Mouse (Mus musculus) adrenal gland, postnatal 10 days (tissue): Measurements from ENCODE around the gene Ifnk. TPM values are rescaled to one million over a fixed set of nuclear protein-coding genes. Genes with fewer than 3 reads are reported as not detected.

ENCODE experiments used
- DNase-seq: peaks from one replicate; pipeline ENCODE4 v3.0.0; 2021; ENCODE audit warnings: mixed read lengths
- total RNA-seq, 2 experiments: library from RNA; stranded (reverse); gene quantifications; 2 replicates each; pipeline ENCODE4 v1.2.3; 2021

Ifnk gene
- total RNA-seq, 2 experiments from 2014 or later: not detected

DNA sequence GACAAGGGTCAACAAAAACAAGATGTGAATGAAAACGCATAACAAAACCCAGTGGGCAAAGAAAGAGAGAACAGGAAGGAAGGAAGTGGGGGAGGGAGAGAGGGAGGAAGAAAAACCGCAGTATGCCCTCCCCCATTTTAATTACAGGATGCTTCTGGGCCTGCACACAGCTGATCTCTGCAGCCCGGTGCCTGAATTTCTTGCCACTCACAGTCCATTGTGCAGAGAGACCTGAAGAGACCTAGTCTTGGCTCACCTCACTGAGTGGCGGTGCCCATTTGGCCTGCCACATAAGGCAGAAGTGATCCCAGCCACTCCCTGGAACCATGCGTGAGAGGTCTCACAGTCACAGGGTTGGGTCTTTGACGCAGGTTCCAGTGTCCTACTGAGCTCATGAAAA lies 13.8 kb upstream of the Ifnk start:
- DNase-seq: no peak

DNA sequence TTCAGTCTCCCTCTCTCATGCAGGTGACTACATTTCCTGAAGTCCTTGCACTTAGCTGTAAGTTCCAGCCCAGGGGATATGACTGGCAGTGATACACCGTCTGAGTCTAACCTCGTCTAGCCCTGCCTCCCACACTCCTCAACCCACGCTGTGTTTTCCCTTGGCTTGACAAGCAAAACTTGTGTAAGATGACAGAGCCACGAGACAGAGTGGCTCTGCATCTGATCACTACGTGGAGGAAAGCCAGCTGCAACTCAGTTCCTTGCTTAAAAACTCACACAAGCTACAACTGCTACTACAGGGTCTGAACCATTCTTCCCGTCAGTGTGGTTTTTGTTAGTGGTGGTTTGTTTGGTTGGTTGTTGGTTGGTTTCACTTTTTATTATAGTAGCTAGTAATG lies 11.5 kb upstream of the Ifnk start:
- DNase-seq: no peak

DNA sequence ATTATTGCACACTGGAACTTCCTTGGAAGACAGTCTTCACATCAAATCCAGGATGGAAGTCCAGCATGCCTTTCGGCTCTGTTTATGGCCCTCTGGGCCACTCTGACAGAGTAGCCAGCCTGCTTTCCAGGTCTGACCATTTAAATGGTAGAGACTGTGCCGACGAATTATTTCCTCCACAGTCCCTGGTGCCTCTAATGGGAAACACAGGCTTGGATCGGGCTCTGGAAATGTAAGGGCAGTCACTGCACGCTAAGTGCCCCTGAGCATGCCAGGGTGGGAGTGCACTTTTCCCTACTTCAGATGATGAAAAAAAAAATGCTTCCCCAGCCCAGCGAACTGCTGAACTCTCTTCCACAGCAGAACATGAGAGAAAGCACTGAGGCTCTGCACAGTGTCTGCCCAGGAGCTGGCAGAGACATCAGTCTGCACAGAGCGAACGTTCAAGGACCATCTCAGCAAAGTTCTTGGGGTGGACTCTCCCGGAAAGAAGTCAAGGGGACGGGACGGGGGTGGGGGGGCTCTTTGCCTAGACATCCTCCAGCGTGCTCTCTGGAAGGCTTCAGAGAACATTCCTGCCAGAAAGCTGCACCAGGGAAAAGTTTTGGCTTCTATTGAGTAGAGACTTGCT lies 8.3 kb upstream of the Ifnk start:
- peak; percentile 35 for DNase-seq

DNA sequence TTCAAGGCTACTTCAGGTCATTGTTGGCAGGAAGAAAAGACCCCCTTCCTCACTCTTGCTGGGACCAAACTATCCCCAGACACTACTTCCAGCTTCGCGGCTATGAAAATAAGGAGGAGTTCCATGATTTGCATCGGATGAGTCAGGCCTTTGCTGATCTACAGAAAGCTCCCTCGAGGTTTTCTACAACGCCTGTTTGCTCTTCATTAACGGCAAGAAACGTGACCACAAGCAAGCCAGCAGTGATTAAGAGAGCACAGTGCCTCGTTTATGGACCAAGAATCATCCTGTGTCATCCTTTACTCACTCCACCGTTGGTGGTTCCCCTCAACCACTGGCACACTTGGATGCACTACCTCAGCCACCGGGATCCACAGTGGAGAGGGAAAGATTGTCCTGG lies 6.1 kb upstream of the Ifnk start:
- DNase-seq: no peak

DNA sequence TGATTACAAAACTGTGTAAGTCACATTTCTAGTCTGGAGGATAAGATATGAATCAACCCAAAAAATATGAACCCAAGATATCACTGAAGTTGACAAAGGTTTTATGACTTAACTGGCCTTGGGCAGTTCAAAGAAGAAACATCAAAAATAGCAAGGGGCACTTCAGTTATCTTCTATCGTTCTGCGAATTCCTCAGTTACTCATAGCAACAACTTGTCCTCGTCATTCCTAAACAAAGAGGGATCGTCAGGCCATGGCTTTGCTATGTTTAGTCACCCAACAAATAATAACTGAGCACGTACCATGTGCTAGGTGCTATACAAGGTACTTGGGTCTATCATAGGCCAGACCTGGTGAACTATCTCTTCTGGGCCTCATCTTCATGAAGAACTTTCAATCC lies 5.3 kb upstream of the Ifnk start:
- no peak for DNase-seq

DNA sequence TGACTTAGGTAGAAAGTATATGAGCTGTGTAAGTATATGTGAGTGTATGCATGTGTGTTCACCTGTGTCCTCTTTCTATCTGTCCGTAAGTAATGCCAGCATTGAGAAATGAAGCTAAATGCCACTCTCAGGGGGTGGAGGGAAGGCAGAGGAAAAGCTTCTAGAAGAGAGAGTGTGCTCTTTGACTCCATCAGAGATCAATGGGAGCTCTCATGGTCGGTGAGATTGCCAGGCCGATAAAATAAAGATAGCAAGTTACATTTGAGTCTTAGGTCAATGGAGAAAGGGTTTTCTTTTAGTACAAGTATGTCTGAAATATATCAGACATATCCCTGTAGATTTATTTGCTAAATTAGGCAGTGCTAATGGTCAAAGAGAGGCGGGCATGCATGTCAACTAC lies 3.5 kb upstream of the Ifnk start:
- no peak for DNase-seq

DNA sequence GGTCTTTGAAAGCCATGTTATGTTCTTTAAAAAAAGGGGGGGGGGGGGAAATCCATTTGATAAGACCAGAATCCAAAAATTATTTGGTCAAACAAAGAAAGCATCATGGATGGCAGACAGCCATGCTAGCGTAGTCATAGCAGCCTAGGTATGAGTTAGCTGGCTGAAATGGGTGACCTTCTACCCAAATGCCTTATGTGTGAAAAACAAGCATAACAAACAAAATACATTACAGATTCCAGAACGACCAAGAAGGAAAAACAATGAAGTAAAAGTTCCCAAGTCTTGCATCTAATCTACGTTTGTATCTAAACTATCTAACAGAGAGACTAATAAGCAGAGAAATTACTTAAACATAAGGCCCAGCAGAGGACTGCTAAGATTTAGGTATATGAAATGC lies 1.1 kb upstream of the Ifnk start:
- no peak for DNase-seq

DNA sequence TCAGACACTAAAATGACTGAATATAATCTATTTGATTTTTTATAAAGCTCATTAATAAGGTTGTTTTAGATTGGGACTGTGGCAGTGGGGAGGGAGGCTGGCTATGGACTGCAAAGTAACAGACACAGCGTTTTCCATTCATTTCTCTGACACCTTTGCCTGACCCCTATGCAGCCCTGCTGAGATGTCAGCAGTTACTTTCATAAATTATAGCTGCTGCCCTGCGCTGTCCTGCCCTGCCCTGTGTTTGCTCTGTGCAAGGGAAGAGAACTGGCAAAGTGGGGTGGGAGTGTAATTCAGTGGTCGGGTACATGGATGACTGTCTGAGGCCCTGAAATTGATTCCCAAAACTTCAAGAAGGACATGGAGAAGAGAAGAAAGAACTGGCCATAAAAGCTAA lies 2.2 kb downstream of the Ifnk start:
- no peak for DNase-seq

DNA sequence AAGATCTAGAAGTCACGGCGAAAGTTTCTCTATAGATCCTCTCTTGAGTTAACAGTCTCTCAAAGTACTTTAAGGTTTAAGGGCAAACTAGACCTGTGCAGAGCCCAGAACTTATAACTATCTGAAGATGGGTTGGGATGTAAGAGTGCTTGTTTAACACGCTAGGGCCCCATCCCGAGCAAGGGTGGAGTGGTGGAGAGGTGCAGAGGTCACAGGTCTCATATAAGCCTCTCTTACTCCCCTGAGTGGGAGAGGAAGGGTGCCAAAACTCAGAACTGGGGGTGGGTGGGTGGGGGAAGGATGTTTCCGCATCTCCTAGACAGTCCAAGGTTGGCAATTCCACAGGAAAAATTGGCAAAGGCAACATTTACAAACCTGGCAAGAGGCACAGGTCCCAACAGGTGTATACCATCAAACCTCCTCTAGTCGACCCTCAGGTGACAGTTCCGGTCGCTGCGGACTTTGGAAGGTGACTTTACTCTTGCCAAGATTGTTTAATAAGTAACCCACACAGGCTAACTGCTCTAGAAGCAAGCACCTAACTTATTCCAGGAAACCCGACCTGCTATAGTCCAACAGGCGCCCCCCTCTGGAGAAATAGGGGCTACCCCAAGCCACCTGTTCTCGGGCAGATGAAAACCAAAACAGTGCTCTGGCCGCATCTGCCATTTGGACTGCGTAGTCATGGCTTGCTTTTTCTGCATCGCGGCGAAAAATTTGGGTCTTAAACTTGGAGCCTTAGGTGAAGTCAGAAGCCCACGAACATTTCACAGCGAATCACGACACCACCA lies 3.5 kb downstream of the Ifnk start:
- peak; percentile 76 for DNase-seq

DNA sequence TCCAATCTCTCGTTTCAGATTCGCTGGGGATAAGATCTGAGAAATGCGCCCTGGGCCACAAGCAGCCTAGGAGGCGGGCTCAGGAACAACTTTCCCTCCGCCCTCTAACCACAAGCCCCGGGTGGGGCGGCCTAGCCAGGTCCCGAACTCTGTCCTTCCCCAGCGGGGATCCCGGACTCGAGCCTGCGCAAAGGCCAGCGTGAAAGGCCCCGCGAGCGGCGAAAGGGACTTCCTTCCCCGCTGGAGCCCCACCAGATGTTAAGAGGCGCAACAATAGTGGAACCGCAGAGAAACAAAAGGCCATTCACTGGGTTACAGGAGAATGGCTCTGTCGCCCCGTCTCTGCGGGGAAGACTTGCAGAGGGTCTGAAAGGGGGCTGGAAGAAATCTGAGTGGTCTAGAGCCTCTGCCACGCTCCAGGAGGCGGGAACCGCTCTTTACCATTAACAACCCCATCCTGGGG lies 4.3 kb downstream of the Ifnk start:
- DNase-seq: peak; percentile 83

DNA sequence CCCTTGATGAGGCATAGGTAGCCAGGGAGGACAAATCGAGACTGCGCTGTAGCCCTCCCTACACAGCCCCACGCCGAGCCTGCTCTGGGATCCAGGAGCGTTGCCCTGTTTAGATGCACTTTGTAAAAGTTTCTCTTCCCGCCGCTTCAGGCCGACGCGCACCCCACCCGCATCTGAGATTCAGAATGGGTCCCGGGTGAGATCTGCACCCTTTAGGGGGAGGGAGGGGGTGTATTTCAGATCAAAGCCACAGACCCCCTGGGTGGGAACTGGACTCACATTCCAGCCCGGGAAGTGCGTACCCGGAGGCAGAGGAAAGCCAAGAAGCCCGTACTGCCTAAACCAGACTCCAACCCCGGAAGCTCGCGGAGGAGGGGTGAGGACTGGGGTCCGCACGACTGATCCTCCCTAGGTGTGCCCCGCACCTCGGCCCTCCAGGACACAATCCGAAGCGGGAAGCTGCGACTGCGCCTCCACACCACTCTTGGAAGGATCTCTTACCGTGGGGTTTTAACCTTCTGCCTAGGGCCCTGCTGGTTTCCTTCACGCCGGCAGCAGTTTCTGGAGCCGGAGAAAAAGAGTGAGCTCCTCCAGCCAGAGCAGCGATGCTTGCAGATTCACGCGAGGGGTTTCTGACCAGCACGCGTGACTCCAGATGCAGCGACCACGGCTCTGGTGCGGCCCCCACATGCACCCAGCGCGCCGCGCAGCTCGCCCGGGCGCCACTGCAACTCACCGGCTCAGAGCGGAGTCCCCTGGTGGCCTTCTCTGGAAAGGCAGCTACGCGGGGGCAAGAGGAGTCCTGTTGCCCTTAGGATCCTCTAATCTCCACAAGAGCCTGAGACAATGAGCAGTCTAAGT lies 5.1 kb downstream of the Ifnk start, which contains the start of gene Mob3b:
Gene Mob3b, minus strand, starts transcription at position 734 of the 861 bp plus-strand sequence.
- DNase-seq: peak; percentile 94

DNA sequence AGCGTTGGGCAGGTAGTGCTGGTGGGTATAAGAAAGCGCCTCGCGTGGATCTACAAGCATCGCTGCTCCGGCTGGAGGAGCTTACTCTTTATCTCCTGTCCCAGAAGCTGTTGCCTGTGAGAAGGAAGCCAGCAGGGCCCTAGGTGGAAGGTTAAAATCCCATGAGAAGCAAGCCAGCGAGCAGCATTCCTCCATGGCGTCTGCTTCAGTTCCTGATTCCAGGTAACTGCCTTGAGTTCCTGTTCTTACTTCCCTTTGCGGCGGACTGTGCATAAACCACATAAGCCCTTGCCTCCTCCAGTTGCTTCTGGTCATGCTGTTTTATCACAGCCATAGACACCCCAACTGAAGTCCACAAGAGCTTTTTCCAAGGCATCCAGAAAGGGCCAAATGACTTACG lies 6.0 kb downstream of the Ifnk start:
- no peak for DNase-seq

DNA sequence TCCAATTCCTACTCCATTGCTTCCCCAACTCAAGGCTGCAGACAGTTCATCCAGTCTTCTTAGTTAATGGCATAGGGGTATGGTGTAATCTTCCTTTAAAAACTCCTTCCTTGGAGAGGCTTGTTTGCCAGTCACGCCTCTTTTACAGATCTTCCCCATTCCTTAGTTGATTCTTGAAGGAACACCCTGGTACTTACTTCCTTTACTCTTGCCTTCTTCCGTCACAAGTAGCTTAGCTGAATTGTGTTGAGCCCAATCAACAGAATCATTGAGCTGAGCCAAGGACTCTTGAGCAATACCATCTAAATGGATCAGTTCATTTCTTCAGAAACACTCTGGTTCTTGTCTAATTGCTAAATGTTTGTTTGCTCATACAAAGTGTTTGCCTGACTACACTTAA lies 13.4 kb downstream of the Ifnk start:
- DNase-seq: no peak

DNA sequence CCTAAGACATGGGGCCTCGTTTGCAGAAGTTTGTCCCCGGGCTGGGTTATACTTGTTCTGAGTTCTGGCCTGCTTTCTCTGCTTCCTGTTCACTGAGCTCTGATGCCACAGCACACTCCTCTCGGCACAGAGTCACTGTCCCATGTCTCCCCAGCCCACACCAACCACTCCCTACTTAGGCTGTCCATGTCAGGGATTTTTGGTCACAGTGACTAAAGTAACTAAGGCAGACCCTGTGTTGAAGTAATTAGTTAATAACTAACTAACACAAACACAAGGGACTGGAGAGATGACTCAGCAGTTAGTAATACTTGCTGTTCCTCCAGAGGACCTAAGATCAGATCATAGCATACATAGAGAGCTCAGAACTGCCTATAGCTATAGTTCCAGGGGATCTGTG lies 14.1 kb downstream of the Ifnk start:
- no peak for DNase-seq

DNA sequence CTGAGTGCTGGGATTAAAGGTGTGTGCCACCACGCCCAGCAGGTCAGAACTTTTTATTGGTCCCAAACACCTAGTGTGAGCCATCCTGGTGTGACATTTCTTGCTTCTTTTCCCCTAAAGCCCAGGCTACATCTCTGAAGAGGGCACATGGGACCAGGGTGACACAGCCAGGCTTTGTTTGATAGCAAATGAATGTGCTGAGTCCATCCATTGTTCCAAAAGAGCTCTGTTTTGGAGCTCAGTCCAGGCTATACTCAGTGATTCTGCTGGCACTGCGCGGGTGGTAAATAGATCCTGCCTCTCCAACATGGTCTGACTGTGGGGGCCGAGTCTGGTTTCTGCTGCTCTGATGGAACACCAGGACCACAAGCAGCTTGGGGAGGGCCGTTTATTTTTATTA lies 16.0 kb downstream of the Ifnk start:
- no peak for DNase-seq

DNA sequence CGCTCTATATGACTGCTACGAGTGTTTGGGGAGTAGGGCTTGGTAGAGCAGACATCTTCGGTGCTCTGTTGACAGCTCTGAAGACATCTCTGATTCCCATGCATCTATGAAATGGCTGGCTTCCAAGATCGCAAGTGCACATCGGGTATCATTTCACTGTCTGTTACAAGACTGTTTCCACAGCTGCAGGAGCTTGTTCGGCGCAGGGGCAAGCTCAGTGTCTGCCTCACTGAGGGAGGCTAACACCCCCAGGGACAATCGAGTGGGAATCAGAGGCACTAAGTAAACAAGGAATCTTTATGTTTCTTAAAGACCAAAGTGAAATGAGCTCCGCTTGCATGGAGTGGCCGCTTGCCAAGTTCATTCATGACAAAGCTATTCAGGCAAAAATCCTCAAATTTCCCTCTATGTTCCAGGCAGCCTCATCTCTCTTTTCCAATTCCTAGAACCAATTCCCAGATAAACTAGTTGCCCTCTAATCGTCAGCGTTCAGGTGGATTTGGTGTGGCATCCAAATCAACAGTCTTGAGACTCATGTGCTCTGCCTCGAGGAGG lies 17.8 kb downstream of the Ifnk start:
- no peak for DNase-seq

DNA sequence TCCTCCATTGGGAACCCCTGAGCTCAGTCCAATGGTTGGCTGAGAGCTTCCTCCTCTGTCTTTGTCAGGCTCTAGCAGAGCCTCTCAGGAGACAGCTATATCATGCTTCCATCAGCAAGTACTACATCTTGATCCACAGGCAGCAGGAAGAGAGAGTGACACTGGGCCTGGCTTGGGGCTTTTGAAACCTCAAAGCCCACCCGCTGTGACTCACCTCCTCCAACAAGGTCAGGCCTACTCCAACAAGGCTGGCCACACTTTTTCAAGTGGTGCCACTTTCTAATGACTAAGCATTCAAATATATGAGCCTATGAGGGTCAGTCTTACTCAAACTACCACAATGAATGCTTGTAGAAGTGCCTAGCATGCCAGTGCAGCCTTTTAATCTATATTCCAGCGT lies 20.6 kb downstream of the Ifnk start:
- DNase-seq: no peak

DNA sequence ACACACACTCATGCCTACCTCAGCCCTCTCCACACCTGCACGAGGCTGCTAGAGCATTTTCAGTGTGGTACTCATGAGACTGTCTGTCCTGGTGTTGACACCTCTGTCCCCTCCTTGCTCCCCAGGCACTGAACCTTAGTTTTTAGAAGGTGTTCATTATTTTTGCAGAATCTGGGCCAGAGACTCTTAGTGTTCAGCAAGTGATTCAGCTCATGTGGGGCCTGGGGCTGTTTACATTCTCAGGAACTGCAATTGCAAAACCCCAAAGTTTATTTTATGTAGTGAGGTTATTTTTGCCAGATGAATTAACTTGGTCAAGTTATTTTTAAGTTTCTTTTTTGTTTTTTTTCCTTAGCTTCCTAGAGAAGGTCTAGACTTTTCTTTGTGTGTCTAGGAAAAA lies 21.7 kb downstream of the Ifnk start:
- DNase-seq: no peak

DNA sequence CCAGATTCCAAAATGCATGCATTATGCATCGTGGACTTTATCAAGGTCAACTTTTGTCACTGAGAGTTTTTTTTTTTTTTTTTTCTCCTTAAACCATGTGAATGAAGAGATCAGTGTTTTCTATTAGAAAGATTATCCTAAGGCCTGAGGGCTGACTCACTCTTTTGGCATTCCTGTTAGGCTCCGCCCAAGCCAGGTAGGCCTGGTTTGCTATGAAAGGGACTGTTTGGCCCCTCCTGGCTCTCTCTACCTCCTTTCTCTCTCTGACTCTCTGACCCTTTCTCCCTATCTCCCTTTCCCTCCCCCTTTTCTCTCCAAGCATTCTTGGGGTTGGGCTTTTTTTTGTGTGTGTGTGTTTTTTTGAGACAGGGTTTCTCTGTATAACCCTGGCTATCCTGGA lies 23.7 kb downstream of the Ifnk start:
- no peak for DNase-seq

DNA sequence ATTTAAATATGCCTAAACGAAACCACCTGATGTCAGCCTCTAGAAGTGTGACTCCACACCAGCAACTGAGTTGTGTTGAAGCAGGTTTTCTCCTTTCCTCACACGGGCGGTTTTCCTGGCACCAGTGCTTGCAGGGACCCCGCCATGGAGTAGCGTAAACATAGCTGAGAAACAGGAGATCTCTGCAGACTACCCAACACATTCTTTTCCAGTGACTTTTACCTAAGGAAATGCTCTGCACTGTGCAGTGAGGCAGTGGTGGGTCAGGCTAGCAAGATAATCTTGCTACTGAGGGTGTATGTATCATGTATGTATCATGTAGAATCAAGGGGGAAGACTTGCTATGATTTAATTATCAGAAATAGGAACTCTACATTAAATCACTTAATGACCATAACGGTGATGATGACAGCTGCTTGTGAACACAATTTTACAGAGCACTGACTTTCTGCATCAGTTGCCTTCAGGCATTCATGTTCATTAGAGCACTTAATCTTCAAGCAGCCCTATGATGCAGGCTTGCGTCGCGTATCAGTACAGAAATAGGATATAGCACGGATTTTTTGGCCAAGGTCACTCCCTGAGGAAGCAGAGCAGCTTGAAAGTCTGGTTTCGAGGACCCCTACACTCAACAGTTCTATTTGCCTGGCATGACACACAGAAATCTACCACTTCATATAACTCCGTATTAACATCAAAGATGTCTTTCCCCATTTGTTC lies 26.2 kb downstream of the Ifnk start:
- no peak for DNase-seq

DNA sequence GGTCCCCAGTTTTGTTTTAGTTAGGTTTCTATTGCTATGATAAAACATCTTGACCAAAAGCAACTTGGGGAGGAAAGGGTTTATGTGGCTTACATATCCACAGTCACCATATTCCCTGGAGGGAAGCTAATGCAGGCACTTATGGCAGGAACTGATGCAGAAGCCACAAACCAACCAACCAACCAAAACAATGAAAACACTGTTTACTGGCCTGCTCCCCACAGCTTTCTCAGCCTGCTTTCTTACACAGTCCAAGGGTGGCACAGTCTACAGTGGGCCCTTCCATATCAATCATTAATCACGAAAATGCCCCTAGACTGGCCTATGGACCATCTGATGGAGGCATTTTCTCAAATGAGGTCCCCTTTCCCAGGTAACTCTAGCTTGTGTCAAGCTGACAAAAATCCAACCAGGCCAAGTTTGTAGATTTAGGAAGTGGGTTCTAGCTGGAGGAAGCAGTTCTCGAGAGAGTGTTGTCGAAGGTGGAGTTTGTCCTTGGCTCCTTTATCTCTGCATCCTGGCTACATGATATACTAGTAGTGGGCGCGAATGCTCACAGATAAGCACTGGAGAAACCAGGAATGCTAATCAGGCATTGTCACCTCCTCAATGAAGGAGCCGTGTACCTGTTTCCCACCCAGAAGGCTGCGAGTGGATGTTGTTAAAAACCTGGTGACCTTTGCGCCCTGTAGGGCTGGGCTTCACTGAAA lies 35.9 kb downstream of the Ifnk start:
- DNase-seq: no peak
